Mouse (Mus musculus): ENCODE measurements around the gene Aspscr1. TPM values are rescaled to one million over a fixed set of nuclear protein-coding genes. Genes with fewer than 3 reads are reported as not detected.
A peak's percentile ranks its signal among the peaks of the same experiment; 100 is the strongest.
"Not testable (repeated sequence)": the region's sequence is repeated elsewhere in the genome, so short reads cannot be mapped to it uniquely, and the experiment has no call there.

Aspscr1 gene
- polyA plus RNA-seq, 1 experiment from 2014 or later: 129 TPM

DNA sequence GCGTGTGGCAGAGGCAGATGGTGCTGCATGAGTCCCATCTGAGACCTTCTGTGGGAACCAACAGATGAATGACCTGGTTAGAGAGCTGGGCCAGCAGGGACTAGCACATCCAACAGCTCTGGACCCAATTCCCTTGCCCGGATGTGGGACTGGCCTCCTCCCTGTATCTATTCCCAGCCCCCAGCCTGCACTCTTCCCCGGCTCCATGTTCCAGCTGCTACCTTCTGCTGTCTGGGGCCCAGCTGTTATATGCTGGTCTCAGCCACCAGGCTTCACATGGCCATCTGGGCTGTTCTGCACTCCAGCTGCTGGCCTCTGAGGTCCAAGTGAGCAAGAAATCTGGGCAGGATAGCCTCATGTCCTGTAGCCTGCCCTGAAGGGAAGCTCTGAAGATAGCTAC, 7.4 kb upstream of the Aspscr1 start:
- ATAC-seq (replicated peaks; ENCODE audit: low FRiP score) (no peak), DNase-seq (ENCODE audit: low spot score) (no peak)
- peaks cover 26% of the 10 kb centered on the region for H3K27me3 ChIP-seq (ENCODE audit: control insufficient read depth, insufficient read depth, low read length)

DNA sequence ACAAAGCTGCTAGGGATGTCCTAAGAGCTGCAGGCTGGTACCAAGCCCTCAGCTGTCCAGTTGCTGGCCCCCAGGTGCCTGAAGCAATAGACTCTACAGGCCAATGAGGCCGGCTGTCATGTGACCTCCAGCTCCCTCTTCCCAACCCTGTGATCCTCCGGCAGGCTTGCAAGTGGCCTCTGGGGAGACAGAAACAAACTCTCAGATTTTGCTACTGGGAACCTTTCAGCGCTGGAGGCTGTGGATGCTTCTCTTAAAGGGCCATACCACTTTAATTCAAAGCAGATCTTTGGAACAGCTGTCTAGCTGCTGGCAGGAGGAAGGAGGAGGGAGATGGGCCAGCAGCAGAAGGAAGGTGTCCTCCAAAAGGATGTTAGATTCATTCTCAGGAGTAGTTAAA, 6.2 kb upstream of the Aspscr1 start:
- no peaks in the 10 kb centered on the region for H3K36me3 ChIP-seq (ENCODE audit: control insufficient read depth, insufficient read depth, low read length)

More for the DNA sequence above, 7.4 kb upstream of the Aspscr1 start:
- Histone ChIP-seq H3K27ac (ENCODE audit: low read depth, low read length) (no peak overlapping the region), H3K36me3 (ENCODE audit: control insufficient read depth, insufficient read depth, low read length) (no peaks in the 10 kb centered on the region), H3K9ac (ENCODE audit: low read length) (no peak overlapping the region), H3K4me2 (ENCODE audit: low read depth, low read length, severe bottlenecking) (no peak overlapping the region), H3K4me3 (ENCODE audit: low read depth, low read length) (no peak overlapping the region), H3K9me3 (ENCODE audit: control insufficient read depth, low read length) (no peaks in the 10 kb centered on the region), H3K4me1 (replicated peaks; ENCODE audit: control insufficient read depth, insufficient read depth, low read length) (peaks cover 6% of the 10 kb centered on the region)
- WGBS: 91% methylated on average over 3 of the region's 3 CpGs

DNA sequence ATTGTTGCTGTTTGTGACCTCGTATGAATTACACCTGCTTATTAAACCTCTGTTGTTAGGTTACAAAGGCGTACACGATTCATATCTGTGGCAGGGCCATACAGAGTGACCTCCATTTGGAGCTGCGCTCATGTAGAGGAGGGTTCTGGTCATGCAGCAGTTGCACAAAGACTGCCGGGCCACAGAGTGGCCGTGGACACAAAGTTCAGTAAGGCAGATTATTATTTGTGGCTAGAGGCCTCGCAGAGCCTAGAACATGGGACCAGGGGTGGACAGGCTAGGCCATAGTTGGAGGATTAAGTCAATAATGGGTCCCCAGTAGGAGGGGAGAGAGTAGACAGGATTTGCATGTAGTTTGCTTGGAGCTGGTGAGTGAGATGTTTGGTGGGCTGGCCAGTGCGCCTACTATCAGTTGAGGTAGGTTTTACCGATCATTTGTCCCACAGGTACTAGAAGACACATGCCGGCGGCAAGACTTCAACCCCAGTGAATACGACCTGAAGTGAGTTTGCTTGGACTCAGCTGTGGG, 885 bp downstream of the Aspscr1 start:
- no peaks in the 10 kb centered on the region for H3K27me3 ChIP-seq (ENCODE audit: control insufficient read depth, insufficient read depth, low read length)
- WGBS: 42% methylated on average over 12 of the region's 12 CpGs
- H3K4me1 ChIP-seq (replicated peaks; ENCODE audit: control insufficient read depth, insufficient read depth, low read length): peaks cover 3% of the 10 kb centered on the region; the same call in 1 of the 2 replicates
- H3K36me3 ChIP-seq (ENCODE audit: control insufficient read depth, insufficient read depth, low read length): peaks cover 4% of the 10 kb centered on the region; the same call in 1 of the 2 replicates
- peak overlapping the region; percentile 25; the same call in 1 of the 2 replicates for H3K27ac ChIP-seq (ENCODE audit: low read depth, low read length)
- H3K4me2 ChIP-seq (ENCODE audit: low read depth, low read length, severe bottlenecking): peak overlapping the region; percentile 56
- DNase-seq (ENCODE audit: low spot score) (no peak), ATAC-seq (replicated peaks; ENCODE audit: low FRiP score) (peak; percentile 16; the same call in 1 of the 2 replicates)
- H3K4me3 ChIP-seq (ENCODE audit: low read depth, low read length): peak overlapping the region; percentile 76
- peak overlapping the region; percentile 83 for H3K9ac ChIP-seq (ENCODE audit: low read length)
- H3K9me3 ChIP-seq (ENCODE audit: control insufficient read depth, low read length): no peaks in the 10 kb centered on the region

More for the DNA sequence above, 6.2 kb upstream of the Aspscr1 start:
- no peak overlapping the region for H3K4me3 ChIP-seq (ENCODE audit: low read depth, low read length)
- DNase-seq (ENCODE audit: low spot score) (no peak), ATAC-seq (replicated peaks; ENCODE audit: low FRiP score) (no peak)
- H3K4me1 ChIP-seq (replicated peaks; ENCODE audit: control insufficient read depth, insufficient read depth, low read length): no peaks in the 10 kb centered on the region
- WGBS: 19% methylated on average over 3 of the region's 3 CpGs
- no peaks in the 10 kb centered on the region for H3K9me3 ChIP-seq (ENCODE audit: control insufficient read depth, low read length)
- no peak overlapping the region for H3K27ac ChIP-seq (ENCODE audit: low read depth, low read length)
- no peak overlapping the region for H3K4me2 ChIP-seq (ENCODE audit: low read depth, low read length, severe bottlenecking)
- peaks cover 14% of the 10 kb centered on the region for H3K27me3 ChIP-seq (ENCODE audit: control insufficient read depth, insufficient read depth, low read length)
- no peak overlapping the region for H3K9ac ChIP-seq (ENCODE audit: low read length)

GRCm38 (mm10) chr11:120675875-120676274, 3.1 kb downstream of the Aspscr1 start:
- not testable (repeated sequence) for H3K4me2 ChIP-seq (ENCODE audit: low read depth, low read length, severe bottlenecking); H3K9me3 ChIP-seq (ENCODE audit: control insufficient read depth, low read length); H3K27me3 ChIP-seq (ENCODE audit: control insufficient read depth, insufficient read depth, low read length); H3K27ac ChIP-seq (ENCODE audit: low read depth, low read length); H3K4me3 ChIP-seq (ENCODE audit: low read depth, low read length); DNase-seq (ENCODE audit: low spot score); ATAC-seq (replicated peaks; ENCODE audit: low FRiP score); H3K36me3 ChIP-seq (ENCODE audit: control insufficient read depth, insufficient read depth, low read length); H3K9ac ChIP-seq (ENCODE audit: low read length); H3K4me1 ChIP-seq (replicated peaks; ENCODE audit: control insufficient read depth, insufficient read depth, low read length)
- 83% methylated on average over 3 of the region's 5 CpGs for WGBS

- Histone ChIP-seq H3K9me3 (ENCODE audit: control insufficient read depth, low read length) (no peaks in the 10 kb centered on the region), H3K36me3 (ENCODE audit: control insufficient read depth, insufficient read depth, low read length) (peaks cover 7% of the 10 kb centered on the region; the same call in 1 of the 2 replicates), H3K27ac (ENCODE audit: low read depth, low read length) (no peak overlapping the region), H3K27me3 (ENCODE audit: control insufficient read depth, insufficient read depth, low read length) (no peaks in the 10 kb centered on the region), H3K4me3 (ENCODE audit: low read depth, low read length) (no peak overlapping the region), H3K4me1 (replicated peaks; ENCODE audit: control insufficient read depth, insufficient read depth, low read length) (peaks cover 3% of the 10 kb centered on the region; the same call in 1 of the 2 replicates), H3K4me2 (ENCODE audit: low read depth, low read length, severe bottlenecking) (no peak overlapping the region), H3K9ac (ENCODE audit: low read length) (no peak overlapping the region)
- ATAC-seq (replicated peaks; ENCODE audit: low FRiP score) (no peak), DNase-seq (ENCODE audit: low spot score) (no peak)
- WGBS: 93% methylated on average over 4 of the region's 4 CpGs
Measured at GRCm38 (mm10) chr11:120676951-120677350, 4.2 kb downstream of the Aspscr1 start.

GRCm38 (mm10) chr11:120679909-120680308, 7.1 kb downstream of the Aspscr1 start:
- Histone ChIP-seq H3K4me1 (replicated peaks; ENCODE audit: control insufficient read depth, insufficient read depth, low read length) (no peaks in the 10 kb centered on the region), H3K9ac (ENCODE audit: low read length) (no peak overlapping the region), H3K9me3 (ENCODE audit: control insufficient read depth, low read length) (no peaks in the 10 kb centered on the region), H3K36me3 (ENCODE audit: control insufficient read depth, insufficient read depth, low read length) (peaks cover 7% of the 10 kb centered on the region; the same call in 1 of the 2 replicates), H3K4me3 (ENCODE audit: low read depth, low read length) (no peak overlapping the region), H3K27me3 (ENCODE audit: control insufficient read depth, insufficient read depth, low read length) (no peaks in the 10 kb centered on the region), H3K4me2 (ENCODE audit: low read depth, low read length, severe bottlenecking) (no peak overlapping the region), H3K27ac (ENCODE audit: low read depth, low read length) (no peak overlapping the region)
- ATAC-seq (replicated peaks; ENCODE audit: low FRiP score) (no peak), DNase-seq (ENCODE audit: low spot score) (no peak)
- 75% methylated on average over 3 of the region's 3 CpGs for WGBS

GRCm38 (mm10) chr11:120682683-120683082, 9.9 kb downstream of the Aspscr1 start:
- Histone ChIP-seq H3K36me3 (ENCODE audit: control insufficient read depth, insufficient read depth, low read length) (peaks cover 7% of the 10 kb centered on the region; the same call in 1 of the 2 replicates), H3K9ac (ENCODE audit: low read length) (no peak overlapping the region), H3K27ac (ENCODE audit: low read depth, low read length) (no peak overlapping the region), H3K4me2 (ENCODE audit: low read depth, low read length, severe bottlenecking) (no peak overlapping the region), H3K9me3 (ENCODE audit: control insufficient read depth, low read length) (no peaks in the 10 kb centered on the region), H3K4me3 (ENCODE audit: low read depth, low read length) (no peak overlapping the region), H3K27me3 (ENCODE audit: control insufficient read depth, insufficient read depth, low read length) (no peaks in the 10 kb centered on the region), H3K4me1 (replicated peaks; ENCODE audit: control insufficient read depth, insufficient read depth, low read length) (0 out of 2 replicates have a peak, but pooled peaks cover 2% of the 10 kb centered on the region)
- ATAC-seq (replicated peaks; ENCODE audit: low FRiP score) (no peak), DNase-seq (ENCODE audit: low spot score) (no peak)
- WGBS: 92% methylated on average over 5 of the region's 5 CpGs

- no peaks in the 10 kb centered on the region for H3K27me3 ChIP-seq (ENCODE audit: control insufficient read depth, insufficient read depth, low read length)
- H3K4me2 ChIP-seq (ENCODE audit: low read depth, low read length, severe bottlenecking): no peak overlapping the region
- H3K27ac ChIP-seq (ENCODE audit: low read depth, low read length): no peak overlapping the region
- 93% methylated on average over 3 of the region's 3 CpGs for WGBS
- no peak overlapping the region for H3K9ac ChIP-seq (ENCODE audit: low read length)
- 0 out of 2 replicates have a peak, but pooled peaks cover 2% of the 10 kb centered on the region for H3K4me1 ChIP-seq (replicated peaks; ENCODE audit: control insufficient read depth, insufficient read depth, low read length)
- no peak overlapping the region for H3K4me3 ChIP-seq (ENCODE audit: low read depth, low read length)
- peaks cover 4% of the 10 kb centered on the region; the same call in 1 of the 2 replicates for H3K36me3 ChIP-seq (ENCODE audit: control insufficient read depth, insufficient read depth, low read length)
- no peak for ATAC-seq (replicated peaks; ENCODE audit: low FRiP score)
- no peaks in the 10 kb centered on the region for H3K9me3 ChIP-seq (ENCODE audit: control insufficient read depth, low read length)
- DNase-seq (ENCODE audit: low spot score): no peak
Measured at GRCm38 (mm10) chr11:120683536-120683935, 10.8 kb downstream of the Aspscr1 start.

GRCm38 (mm10) chr11:120684086-120684485, 11.3 kb downstream of the Aspscr1 start:
- Histone ChIP-seq H3K9me3 (ENCODE audit: control insufficient read depth, low read length) (no peaks in the 10 kb centered on the region), H3K27me3 (ENCODE audit: control insufficient read depth, insufficient read depth, low read length) (no peaks in the 10 kb centered on the region), H3K4me3 (ENCODE audit: low read depth, low read length) (no peak overlapping the region), H3K4me1 (replicated peaks; ENCODE audit: control insufficient read depth, insufficient read depth, low read length) (0 out of 2 replicates have a peak, but pooled peaks cover 2% of the 10 kb centered on the region), H3K9ac (ENCODE audit: low read length) (no peak overlapping the region), H3K27ac (ENCODE audit: low read depth, low read length) (no peak overlapping the region), H3K36me3 (ENCODE audit: control insufficient read depth, insufficient read depth, low read length) (peaks cover 3% of the 10 kb centered on the region; the same call in 1 of the 2 replicates), H3K4me2 (ENCODE audit: low read depth, low read length, severe bottlenecking) (no peak overlapping the region)
- ATAC-seq (replicated peaks; ENCODE audit: low FRiP score) (no peak), DNase-seq (ENCODE audit: low spot score) (no peak)
- WGBS: 78% methylated on average over 2 of the region's 2 CpGs

Data from forebrain, embryonic 11.5 days (tissue).